Mouse (Mus musculus) lung, adult 2 months (tissue): ENCODE data around the gene Spry2. TPM values are rescaled to one million over a fixed set of nuclear protein-coding genes. Genes with fewer than 3 reads are reported as not detected.

Experiments
- DNase-seq: peaks from one replicate; pipeline ENCODE4 v3.0.0; 2022
- H3K4me1 ChIP-seq: fragments of 200-500 bp; 2 replicates; pipeline ENCODE4 v1.6.1; 2011; ENCODE audit warnings: low read length; ENCODE audit not compliant: control insufficient read depth, insufficient read depth
- H3K4me3 ChIP-seq: fragments of 200-500 bp; replicated peaks from 2 replicates; pipeline ENCODE3; 2011; ENCODE audit warnings: low read depth, mild to moderate bottlenecking, control low read depth, low read length; ENCODE audit errors: extremely low read depth
- CTCF ChIP-seq: fragments of 200-500 bp; IDR thresholded peaks from 2 replicates; pipeline ENCODE4 v1.5.1; 2011; ENCODE audit warnings: mild to moderate bottlenecking, low read length, control low read depth; ENCODE audit not compliant: insufficient read depth
- POLR2A ChIP-seq: fragments of 200-500 bp; IDR thresholded peaks from 2 replicates; pipeline ENCODE4 v1.6.1; 2011; ENCODE audit warnings: low read depth, mild to moderate bottlenecking, control low read depth, low read length, borderline replicate concordance; ENCODE audit errors: extremely low read depth
- WGBS: fragments of 180-500 bp; shearing (Covaris S2); methylation state at CpG from one replicate; pipeline ENCODE4 v1.1.7; 2018; 5-methylcytosine and 5-hydroxymethylcytosine counted together
- polyA plus RNA-seq: library from polyadenylated mRNA; depleted of rRNA; stranded (reverse); fragments of >200 nt; gene quantifications from 2 replicates; pipeline ENCODE4 v1.2.3, GENCODE M21; 2012; rRNA removed

The Spry2 gene
- polyA plus RNA-seq, 1 experiment = 27.3 TPM

DNA sequence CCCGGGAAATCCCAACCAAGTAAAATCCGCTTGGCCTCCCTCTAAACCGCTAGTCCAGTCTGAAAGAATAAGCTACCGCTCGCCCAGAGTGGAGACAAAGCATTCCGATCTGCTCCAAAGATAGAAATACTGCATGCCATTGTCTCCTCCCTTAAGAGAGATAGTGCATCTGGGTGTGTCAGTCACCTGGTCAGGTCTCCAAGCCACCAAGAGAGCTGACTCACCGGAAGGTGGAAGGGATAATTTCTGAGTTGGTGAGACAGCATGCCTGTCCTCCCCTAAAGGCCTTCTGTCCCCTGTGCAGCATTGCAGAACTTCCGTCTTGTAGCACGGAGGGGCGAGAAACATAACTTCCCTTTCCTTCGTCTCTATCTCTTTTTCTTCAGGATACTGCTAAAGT lies 34.4 kb downstream of the Spry2 start:
- 80% methylated on average over 11 of the region's 11 CpGs for WGBS
- no peak overlapping the region for H3K4me3 ChIP-seq
- TF ChIP-seq POLR2A (no peak), CTCF (no peak)

DNA sequence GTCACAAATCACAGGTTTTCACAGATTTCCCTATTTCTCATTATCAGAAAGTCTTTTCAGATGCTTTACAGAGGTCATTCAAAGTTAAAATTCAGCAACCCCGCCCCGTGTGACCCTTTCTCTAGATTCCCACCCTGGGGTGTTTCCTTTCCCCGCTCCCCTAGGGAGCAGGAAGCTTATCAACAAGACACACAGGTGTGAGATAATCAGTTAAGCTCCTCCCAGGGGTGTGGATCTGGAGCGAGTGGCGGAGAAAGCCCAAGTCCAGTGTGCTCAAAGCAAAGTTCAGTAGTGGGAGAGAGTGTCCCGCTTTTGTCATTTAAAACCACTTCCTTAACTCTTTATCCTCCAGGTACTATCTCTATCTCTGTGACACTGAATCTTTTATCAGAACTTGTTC lies 35.7 kb downstream of the Spry2 start:
- 55% methylated on average over 6 of the region's 6 CpGs for WGBS
- no peak for TF ChIP-seq POLR2A
- no peak for TF ChIP-seq CTCF
- no peaks in the 10 kb centered on the region for H3K4me1 ChIP-seq
- DNase-seq = no peak
- no peak overlapping the region for H3K4me3 ChIP-seq

More for the DNA sequence above, 34.4 kb downstream of the Spry2 start:
- no peak for DNase-seq
- H3K4me1 ChIP-seq = no peaks in the 10 kb centered on the region

DNA sequence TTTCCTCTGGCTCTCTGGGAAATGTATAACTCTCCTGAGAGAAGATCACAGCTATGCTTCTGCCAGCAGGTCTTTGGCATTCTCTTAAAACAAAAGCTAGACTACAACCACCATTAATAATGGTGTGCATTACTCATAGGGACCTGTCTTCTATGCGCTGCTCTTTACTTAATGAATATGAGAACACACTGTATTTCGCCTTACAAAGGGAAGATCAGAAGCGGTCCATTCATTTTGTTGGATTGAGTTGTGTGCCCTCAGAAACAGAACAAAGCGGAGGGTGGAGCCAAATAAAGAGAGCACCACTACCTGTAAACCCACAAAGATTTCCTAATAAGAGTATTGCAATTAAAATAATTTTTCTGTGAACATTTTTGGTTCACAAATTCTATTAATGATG lies 36.3 kb downstream of the Spry2 start:
- no peak overlapping the region for H3K4me3 ChIP-seq
- 94% methylated on average over 4 of the region's 4 CpGs for WGBS
- DNase-seq = no peak
- no peak for TF ChIP-seq POLR2A
- no peak for TF ChIP-seq CTCF
- H3K4me1 ChIP-seq = no peaks in the 10 kb centered on the region

DNA sequence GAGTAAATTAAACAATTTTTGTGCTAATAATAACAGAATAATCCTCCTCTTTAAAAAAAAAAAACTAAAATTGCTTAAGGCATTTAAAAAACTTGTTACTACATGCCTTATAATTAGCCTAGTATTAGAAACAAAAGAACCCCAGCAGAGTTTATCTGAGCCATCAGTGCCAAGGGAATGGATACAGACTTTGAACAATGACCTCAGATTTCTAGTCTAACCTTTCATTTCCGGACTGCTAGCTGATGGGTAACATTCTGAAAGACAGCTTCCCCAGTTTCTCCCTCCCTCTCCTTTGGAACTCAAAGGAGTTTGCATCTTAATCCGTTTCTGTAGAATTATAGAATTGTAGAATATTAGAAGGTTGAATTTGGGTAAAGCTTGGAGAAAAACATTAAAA lies 36.7 kb downstream of the Spry2 start:
- DNase-seq = no peak
- no peaks in the 10 kb centered on the region for H3K4me1 ChIP-seq
- no peak overlapping the region for H3K4me3 ChIP-seq
- TF ChIP-seq CTCF (no peak), POLR2A (no peak)
- WGBS = 46% methylated on average over 2 of the region's 2 CpGs

DNA sequence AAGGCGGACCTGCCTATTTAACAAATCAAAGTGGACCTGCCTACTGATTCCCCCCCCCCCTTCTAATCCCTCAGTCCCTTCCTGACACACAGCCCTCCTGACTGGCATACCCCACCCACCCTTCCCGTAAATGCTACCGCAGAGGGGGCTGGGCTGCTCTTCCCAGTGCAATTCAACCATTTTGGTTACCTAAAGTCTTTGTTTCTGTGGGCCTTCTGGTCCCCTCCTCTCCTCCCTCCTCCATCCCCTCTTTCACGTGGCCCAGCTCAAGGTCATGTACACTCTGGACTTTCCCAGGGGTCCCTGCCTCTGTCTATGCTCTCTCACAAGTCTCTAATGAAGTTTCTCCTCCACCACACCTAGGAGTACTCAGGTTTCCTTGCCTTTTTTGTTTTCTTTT lies 37.3 kb downstream of the Spry2 start:
- Histone ChIP-seq H3K4me3 (no peak overlapping the region), H3K4me1 (no peaks in the 10 kb centered on the region)
- DNase-seq = no peak
- 65% methylated on average over 4 of the region's 4 CpGs for WGBS
- TF ChIP-seq POLR2A (no peak), CTCF (no peak)

DNA sequence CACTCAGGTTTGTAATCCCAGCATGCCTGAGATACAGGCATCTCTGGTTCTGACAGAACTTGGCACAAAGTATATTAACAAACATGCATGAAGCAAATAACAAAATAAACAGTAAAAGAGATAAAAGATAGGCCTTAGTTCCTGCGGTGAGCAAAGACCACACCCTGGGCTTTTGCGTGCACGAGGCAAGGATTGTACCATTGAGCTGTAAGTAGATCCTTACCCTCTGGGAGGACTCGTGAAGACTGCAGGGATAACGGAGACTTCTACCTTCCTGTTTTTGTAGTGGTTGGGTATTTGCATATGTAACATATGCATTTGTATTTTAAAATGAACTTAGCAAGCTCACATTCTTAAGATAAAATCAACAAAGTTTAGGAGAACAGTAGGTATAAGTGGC lies 37.7 kb downstream of the Spry2 start:
- no peaks in the 10 kb centered on the region for H3K4me1 ChIP-seq
- 50% methylated on average over 5 of the region's 5 CpGs for WGBS
- H3K4me3 ChIP-seq = no peak overlapping the region
- TF ChIP-seq POLR2A (no peak), CTCF (no peak)
- no peak for DNase-seq

DNA sequence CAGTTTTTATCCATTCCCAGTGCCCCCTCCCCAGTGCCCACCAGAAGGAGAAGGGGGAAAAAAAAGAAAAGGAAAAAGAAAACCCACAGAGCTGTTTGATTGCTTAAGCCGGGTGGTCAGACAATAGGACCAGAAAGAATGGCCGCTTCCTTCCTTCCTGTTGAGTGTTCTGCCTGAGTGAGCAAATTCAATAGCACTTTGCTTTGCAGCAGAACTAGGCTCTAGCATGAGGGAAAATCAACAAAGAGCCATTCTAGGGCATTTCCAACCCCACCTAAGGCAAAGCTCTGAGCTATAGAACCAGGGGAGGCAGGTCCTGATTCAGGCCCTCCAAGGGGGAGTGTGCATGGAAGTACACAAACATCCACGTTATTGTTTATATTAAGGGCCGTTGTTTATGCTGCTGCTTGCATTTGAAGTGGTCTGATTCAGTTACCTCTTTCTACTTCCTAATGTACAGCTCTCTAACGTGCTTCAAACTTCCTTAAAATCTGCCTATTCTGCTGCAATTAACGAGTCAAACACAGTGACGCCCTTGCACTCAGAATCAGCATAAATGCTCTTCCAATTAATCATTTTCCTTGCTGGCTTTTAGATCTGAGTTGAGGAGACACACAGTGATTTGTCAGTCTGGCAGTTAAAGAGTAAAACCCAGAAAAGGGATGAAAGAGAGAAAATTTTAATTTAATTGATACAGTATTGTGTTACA lies 45.1 kb downstream of the Spry2 start:
- no peak for TF ChIP-seq CTCF
- no peak for TF ChIP-seq POLR2A
- WGBS = 21% methylated on average over 7 of the region's 7 CpGs
- Histone ChIP-seq H3K4me3 (no peak overlapping the region), H3K4me1 (peaks cover 5% of the 10 kb centered on the region; the same call in 1 of the 2 replicates)
- no peak for DNase-seq

Other genes with a start within 250 kb of the Spry2 start
- not detected in 2 replicates for gene Trim52, start 209.4 kb upstream of the Spry2 start, polyA plus RNA-seq